ENCODE assay signal across 8 mouse cellular contexts in the genomic region with DNA sequence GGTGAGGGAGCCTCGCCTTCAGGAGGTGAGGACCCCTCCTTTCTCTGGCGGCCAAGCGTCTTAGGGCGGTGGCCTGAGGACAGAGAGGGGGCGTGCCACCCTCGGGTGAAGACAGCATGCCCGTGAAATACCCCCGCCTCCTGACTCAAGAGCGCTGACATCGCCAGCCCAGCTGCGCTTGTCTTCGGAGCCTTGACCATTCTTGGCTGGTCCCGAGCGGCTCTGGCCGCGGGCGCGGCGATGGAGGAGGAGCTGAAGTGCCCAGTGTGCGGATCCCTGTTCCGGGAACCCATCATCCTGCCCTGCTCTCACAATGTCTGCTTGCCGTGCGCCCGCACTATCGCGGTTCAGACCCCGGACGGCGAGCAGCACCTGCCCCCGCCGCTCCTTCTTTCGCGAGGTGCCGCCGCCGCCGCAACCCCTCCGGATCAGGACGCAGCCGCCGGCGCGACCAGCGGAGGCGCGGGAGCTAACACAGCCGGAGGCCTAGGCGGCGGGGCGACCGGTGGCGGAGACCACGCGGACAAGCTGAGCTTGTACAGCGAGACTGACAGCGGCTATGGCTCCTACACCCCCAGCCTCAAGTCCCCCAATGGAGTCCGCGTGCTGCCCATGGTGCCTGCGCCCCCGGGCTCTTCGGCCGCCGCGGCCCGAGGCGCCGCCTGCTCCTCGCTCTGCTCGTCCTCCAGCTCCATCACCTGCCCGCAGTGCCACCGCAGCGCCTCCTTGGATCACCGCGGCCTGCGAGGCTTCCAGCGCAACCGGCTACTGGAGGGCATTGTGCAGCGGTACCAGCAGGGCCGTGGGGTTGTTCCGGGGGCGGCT. TPM values are rescaled to one million over a fixed set of nuclear protein-coding genes. Genes with fewer than 3 reads are reported as not detected.
DNase-seq lines count a peak whose midpoint lies in the region; ATAC-seq lines count a peak whose summit lies in the region.

No protein-coding gene starts in this region.

- peak overlapping the region; percentile 100 for H3K4me2 ChIP-seq in lung, embryonic 15.5 days
- H3K4me2 ChIP-seq in forebrain, embryonic 11.5 days (ENCODE audit: low read depth, low read length, severe bottlenecking): peak overlapping the region; percentile 72
- peak overlapping the region; percentile 100 for H3K4me2 ChIP-seq in limb, embryonic 13.5 days (replicated peaks)

- no peak overlapping the region for H3K27ac ChIP-seq in lung, embryonic 15.5 days
- H3K27ac ChIP-seq in forebrain, embryonic 11.5 days (ENCODE audit: low read depth, low read length): peak overlapping the region; percentile 37; the same call in 1 of the 2 replicates
- H3K27ac ChIP-seq in limb, embryonic 13.5 days: no peak overlapping the region

- peaks cover 31% of the 10 kb centered on the region for H3K4me1 ChIP-seq in lung, embryonic 15.5 days
- peaks cover 11% of the 10 kb centered on the region for H3K4me1 ChIP-seq in forebrain, embryonic 11.5 days (replicated peaks; ENCODE audit: control insufficient read depth, insufficient read depth, low read length)
- H3K4me1 ChIP-seq in limb, embryonic 13.5 days: peaks cover 26% of the 10 kb centered on the region

- no peak for ATAC-seq in lung, embryonic 15.5 days (ENCODE audit: borderline replicate concordance, extremely low read depth, low FRiP score, low TSS enrichment)
- peak; percentile 26 for ATAC-seq in forebrain, embryonic 11.5 days (replicated peaks; ENCODE audit: low FRiP score)
- ATAC-seq in limb, embryonic 13.5 days (ENCODE audit: low FRiP score, low read depth): 0 out of 2 replicates have a peak, but pooled peaks have one; percentile 13

- H3K27me3 ChIP-seq in lung, embryonic 15.5 days: peaks cover 72% of the 10 kb centered on the region
- peaks cover 36% of the 10 kb centered on the region for H3K27me3 ChIP-seq in forebrain, embryonic 11.5 days (ENCODE audit: control insufficient read depth, insufficient read depth, low read length)
- peaks cover 87% of the 10 kb centered on the region for H3K27me3 ChIP-seq in limb, embryonic 13.5 days

- DNase-seq in adrenal gland, postnatal 10 days: peak; percentile 33
- DNase-seq in adrenal gland, adult 8-10 months: no peak
- DNase-seq in lung, postnatal 36 days: no peak
- DNase-seq in forebrain, embryonic 11.5 days (ENCODE audit: low spot score): peak; percentile 69
- peak; percentile 59 to 66 for DNase-seq in right cerebral cortex, postnatal 10 days (ENCODE audit: low spot score in 2 of 2)
- no peak for DNase-seq in spleen, postnatal 14 days (ENCODE audit: low spot score in 2 of 2)

- no peaks in the 10 kb centered on the region for H3K36me3 ChIP-seq in lung, embryonic 15.5 days
- no peaks in the 10 kb centered on the region for H3K36me3 ChIP-seq in forebrain, embryonic 11.5 days (ENCODE audit: control insufficient read depth, insufficient read depth, low read length)
- H3K36me3 ChIP-seq in limb, embryonic 13.5 days: no peaks in the 10 kb centered on the region

- no peaks in the 10 kb centered on the region for H3K9me3 ChIP-seq in lung, embryonic 15.5 days
- H3K9me3 ChIP-seq in forebrain, embryonic 11.5 days (ENCODE audit: control insufficient read depth, low read length): no peaks in the 10 kb centered on the region
- H3K9me3 ChIP-seq in limb, embryonic 13.5 days: no peaks in the 10 kb centered on the region

- under 1% methylated on average over 78 of the region's 81 CpGs for WGBS in lung, embryonic 15.5 days
- WGBS in forebrain, embryonic 11.5 days: under 1% methylated on average over 74 of the region's 81 CpGs
- WGBS in limb, embryonic 13.5 days: 1% methylated on average over 81 of the region's 81 CpGs

- H3K9ac ChIP-seq in lung, embryonic 15.5 days: no peak overlapping the region
- peak overlapping the region; percentile 55 for H3K9ac ChIP-seq in forebrain, embryonic 11.5 days (ENCODE audit: low read length)
- no peak overlapping the region for H3K9ac ChIP-seq in limb, embryonic 13.5 days

- H3K4me3 ChIP-seq in lung, embryonic 15.5 days: peak overlapping the region; percentile 52
- H3K4me3 ChIP-seq in forebrain, embryonic 11.5 days (ENCODE audit: low read depth, low read length): peak overlapping the region; percentile 44
- peak overlapping the region; percentile 62 for H3K4me3 ChIP-seq in limb, embryonic 13.5 days

RNA-seq across cellular contexts. Expression of a gene that starts 1.0 kb away (rescaled TPM):
- total RNA-seq in adrenal gland, postnatal 10 days (2021): 1 to 10 TPM; 2.9 to 6.5 TPM
- 1 to 10 TPM in 3 of 4 experiments, under 1 TPM in 1; 0.99 to 2.9 (median 1.3) TPM for total RNA-seq in adrenal gland, adult 8-10 months (2022)
- 0.66 and 0.67 TPM in 2 replicates for polyA plus RNA-seq in lung, embryonic 15.5 days (2015; fragmentation: Nextera tagmentation; extraction: Ambion mirVana)
- polyA plus RNA-seq in forebrain, embryonic 11.5 days (2014; fragmentation: Nextera tagmentation; extraction: Ambion mirVana): 2.2 and 2.7 TPM in 2 replicates
- polyA plus RNA-seq in limb, embryonic 13.5 days (2015; fragmentation: Nextera tagmentation; extraction: Ambion mirVana): 0.03 and 0.06 TPM in 2 replicates

RNA-seq across cellular contexts. Expression of a gene that starts 42.2 kb away (rescaled TPM):
- 1 to 10 TPM; 3.7 to 3.9 TPM for total RNA-seq in adrenal gland, postnatal 10 days (2021)
- total RNA-seq in adrenal gland, adult 8-10 months (2022): under 1 TPM in 3 of 4 experiments, not detected in 1; 0.42 to 0.73 (median 0.49) TPM
- polyA plus RNA-seq in lung, embryonic 15.5 days (2015; fragmentation: Nextera tagmentation; extraction: Ambion mirVana): 11.3 and 14.4 TPM in 2 replicates
- polyA plus RNA-seq in forebrain, embryonic 11.5 days (2014; fragmentation: Nextera tagmentation; extraction: Ambion mirVana): 1.2 and 1.4 TPM in 2 replicates
- 3.2 and 3.7 TPM in 2 replicates for polyA plus RNA-seq in limb, embryonic 13.5 days (2015; fragmentation: Nextera tagmentation; extraction: Ambion mirVana)

Comparison
In these comparisons a context has a peak if more than half of its experiments do, and no peak if none do; other contexts are left out.
1. DNase-seq: peak in adrenal gland, postnatal 10 days (single experiment), forebrain, embryonic 11.5 days (single experiment) and right cerebral cortex, postnatal 10 days (2 of 2); none in adrenal gland, adult 8-10 months (single experiment), lung, postnatal 36 days (single experiment) and spleen, postnatal 14 days (0 of 2).
2. Peak in every context shown above with its lines, with median percentiles within 50 percentile points of each other: H3K4me2 ChIP-seq and H3K4me3 ChIP-seq.